Mouse (Mus musculus) thymus, adult 2 months (tissue): ENCODE results near the gene Il17rb. TPM values are rescaled to one million over a fixed set of nuclear protein-coding genes. Genes with fewer than 3 reads are reported as not detected.

Source experiments
- DNase-seq: peaks from one replicate; pipeline ENCODE4 v3.0.0; 2021
- H3K27ac ChIP-seq: fragments of 200-500 bp; 2 replicates; pipeline ENCODE4 v1.5.1; 2012; ENCODE audit warnings: low read length, control low read depth; ENCODE audit not compliant: control insufficient read depth, insufficient read depth
- H3K27me3 ChIP-seq: fragments of 200-500 bp; 2 replicates; pipeline ENCODE4 v1.6.1; 2012; ENCODE audit warnings: mild to moderate bottlenecking, low read length, moderate library complexity, mixed read lengths; ENCODE audit not compliant: control insufficient read depth, insufficient read depth
- H3K36me3 ChIP-seq: fragments of 200-500 bp; 2 replicates; pipeline ENCODE4 v1.6.1; 2012; ENCODE audit warnings: mild to moderate bottlenecking, low read length, moderate library complexity; ENCODE audit not compliant: control insufficient read depth, insufficient read depth
- H3K4me1 ChIP-seq: fragments of 200-500 bp; replicated peaks from 2 replicates; pipeline ENCODE4 v1.6.1; 2012; ENCODE audit warnings: low read length; ENCODE audit not compliant: control insufficient read depth, insufficient read depth
- H3K4me3 ChIP-seq: fragments of 200-500 bp; 2 replicates; pipeline ENCODE4 v1.5.1; 2012; ENCODE audit warnings: mild to moderate bottlenecking, low read length, control low read depth, moderate library complexity; ENCODE audit not compliant: control insufficient read depth, insufficient read depth
- CTCF ChIP-seq: fragments of 200-500 bp; IDR thresholded peaks from 2 replicates; pipeline ENCODE4 v1.5.1; 2012; ENCODE audit warnings: mild to moderate bottlenecking, control low read depth, low read length, moderate library complexity, borderline replicate concordance; ENCODE audit not compliant: control insufficient read depth, poor library complexity, insufficient read depth; ENCODE audit errors: extremely low read depth
- POLR2A ChIP-seq: fragments of 200-500 bp; IDR thresholded peaks from 2 replicates; pipeline ENCODE4 v1.6.1; 2012; ENCODE audit warnings: mild to moderate bottlenecking, low read length, control low read depth, moderate library complexity; ENCODE audit not compliant: control insufficient read depth, poor library complexity, insufficient read depth; ENCODE audit errors: extremely low read depth
- WGBS: fragments of 180-500 bp; shearing (Covaris S2); methylation state at CpG from one replicate; pipeline ENCODE4 v1.1.7; 2018; 5-methylcytosine and 5-hydroxymethylcytosine counted together
- polyA plus RNA-seq: library from polyadenylated mRNA; depleted of rRNA; stranded (reverse); fragments of >200 nt; gene quantifications from 2 replicates; pipeline ENCODE4 v1.2.3, GENCODE M21; 2012

Il17rb gene
- polyA plus RNA-seq, 1 experiment, result 57.3 TPM

DNA sequence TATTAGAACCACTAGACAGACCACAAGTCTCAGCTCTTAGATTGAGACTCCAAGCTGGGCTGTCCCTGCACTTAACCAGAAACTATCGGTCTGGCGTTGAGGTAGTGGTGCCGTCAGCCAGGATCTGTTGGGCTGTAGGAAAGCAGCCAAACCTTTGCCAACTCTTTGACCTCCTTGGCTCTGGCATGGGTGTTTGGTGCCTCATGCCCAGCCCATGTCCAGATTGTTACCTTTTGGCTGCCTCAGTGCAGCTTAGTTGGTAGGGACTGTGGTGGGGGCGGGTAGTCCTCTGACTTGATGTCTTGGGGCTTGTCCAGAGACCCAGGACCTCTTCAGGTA is 9.7 kb upstream of the Il17rb start:
- no peak for DNase-seq
- TF ChIP-seq CTCF, result no peak
- TF ChIP-seq POLR2A, result no peak
- WGBS, result 91% methylated on average over 4 of the region's 4 CpGs
- no peak overlapping the region for H3K4me3 ChIP-seq
- no peaks in the 10 kb centered on the region for H3K27me3 ChIP-seq
- H3K36me3 ChIP-seq, result no peaks in the 10 kb centered on the region
- H3K4me1 ChIP-seq, result peaks cover 72% of the 10 kb centered on the region
- no peak overlapping the region for H3K27ac ChIP-seq

DNA sequence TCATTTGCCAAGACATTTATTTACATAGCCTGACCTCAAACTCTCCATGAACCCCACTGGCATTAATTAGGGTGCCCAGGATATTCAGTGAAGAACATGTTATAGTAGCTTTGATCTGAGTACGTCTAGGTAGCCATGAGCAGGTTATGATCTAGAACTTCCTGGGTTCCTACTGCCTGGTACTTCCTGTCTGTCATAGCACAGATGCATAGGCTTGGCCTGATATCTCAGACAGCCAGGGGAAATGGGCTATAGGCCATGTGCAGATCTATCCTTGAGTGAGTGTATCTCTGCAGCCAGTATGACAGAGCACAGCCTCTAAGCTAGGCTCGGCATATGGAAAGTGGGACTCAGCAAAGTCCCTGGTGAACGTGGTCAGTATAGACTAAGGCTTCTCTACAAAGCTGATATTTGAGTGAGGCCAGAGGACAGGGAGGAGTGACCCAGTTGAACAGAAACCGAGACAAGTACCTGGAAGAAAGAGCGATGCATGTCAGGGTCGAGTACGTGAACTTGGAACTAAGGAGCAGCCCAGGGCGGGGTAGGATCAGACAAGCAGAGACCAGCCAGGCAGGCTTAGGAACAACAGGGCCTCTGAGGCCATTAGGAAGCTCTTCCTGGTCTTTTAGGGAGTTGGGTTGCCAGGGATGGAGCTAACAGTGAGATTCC is 9.2 kb upstream of the Il17rb start:
- Histone ChIP-seq H3K27me3 (no peaks in the 10 kb centered on the region), H3K36me3 (no peaks in the 10 kb centered on the region), H3K4me1 (peaks cover 73% of the 10 kb centered on the region), H3K4me3 (no peak overlapping the region), H3K27ac (0 out of 2 replicates have a peak overlapping the region, but pooled peaks have one; percentile 5)
- TF ChIP-seq CTCF, result no peak
- no peak for TF ChIP-seq POLR2A
- 84% methylated on average over 8 of the region's 8 CpGs for WGBS
- no peak for DNase-seq

DNA sequence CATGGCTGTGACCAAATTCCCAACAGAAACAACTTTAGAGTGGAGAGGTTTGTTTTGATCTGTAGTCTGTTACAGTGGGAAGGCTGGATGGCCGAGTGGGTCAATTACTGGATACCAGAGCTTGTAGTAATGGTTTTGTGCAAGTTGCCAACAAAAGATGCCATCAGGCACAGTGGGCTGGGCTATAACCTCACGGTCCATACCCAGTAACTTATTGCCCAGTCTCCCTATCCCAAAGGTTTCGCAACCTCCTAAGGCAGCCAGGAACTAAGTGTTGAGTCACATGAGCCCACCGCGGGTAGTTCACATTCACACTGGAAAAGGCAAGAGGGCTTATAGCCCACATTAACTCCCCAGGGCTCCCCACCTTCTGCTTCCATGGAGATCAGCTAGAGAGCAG is 8.0 kb upstream of the Il17rb start:
- Histone ChIP-seq H3K27ac (no peak overlapping the region), H3K4me3 (no peak overlapping the region), H3K27me3 (no peaks in the 10 kb centered on the region), H3K4me1 (peaks cover 74% of the 10 kb centered on the region), H3K36me3 (no peaks in the 10 kb centered on the region)
- TF ChIP-seq CTCF, result no peak
- TF ChIP-seq POLR2A, result no peak
- no peak for DNase-seq
- WGBS, result 92% methylated on average over 5 of the region's 5 CpGs

DNA sequence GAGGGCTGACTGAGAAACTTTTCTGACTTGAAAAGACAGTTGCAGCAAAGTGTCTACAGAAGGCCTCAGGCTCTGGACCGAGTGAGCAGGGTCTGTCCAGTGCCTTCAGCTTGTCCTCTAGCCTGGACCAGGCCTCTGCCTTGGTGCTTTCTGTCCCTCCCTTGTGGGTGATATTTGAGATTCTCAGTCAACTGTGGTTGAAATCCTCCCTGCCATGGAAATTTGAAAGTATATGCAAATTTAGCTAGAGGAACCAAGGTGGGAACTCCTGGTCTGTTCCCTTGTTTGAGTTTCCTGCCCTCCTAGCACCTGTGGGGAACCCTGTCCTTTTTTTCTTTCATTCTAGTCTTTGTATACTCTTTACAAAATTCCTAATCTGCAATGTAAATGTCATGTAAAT is 6.3 kb upstream of the Il17rb start:
- Histone ChIP-seq H3K4me1 (peaks cover 80% of the 10 kb centered on the region), H3K27me3 (no peaks in the 10 kb centered on the region), H3K36me3 (no peaks in the 10 kb centered on the region), H3K4me3 (peak overlapping the region; percentile 16; the same call in 1 of the 2 replicates), H3K27ac (peak overlapping the region; percentile 93)
- 3% methylated on average over 1 of the region's 1 CpGs for WGBS
- no peak for DNase-seq
- no peak for TF ChIP-seq POLR2A
- TF ChIP-seq CTCF, result no peak

DNA sequence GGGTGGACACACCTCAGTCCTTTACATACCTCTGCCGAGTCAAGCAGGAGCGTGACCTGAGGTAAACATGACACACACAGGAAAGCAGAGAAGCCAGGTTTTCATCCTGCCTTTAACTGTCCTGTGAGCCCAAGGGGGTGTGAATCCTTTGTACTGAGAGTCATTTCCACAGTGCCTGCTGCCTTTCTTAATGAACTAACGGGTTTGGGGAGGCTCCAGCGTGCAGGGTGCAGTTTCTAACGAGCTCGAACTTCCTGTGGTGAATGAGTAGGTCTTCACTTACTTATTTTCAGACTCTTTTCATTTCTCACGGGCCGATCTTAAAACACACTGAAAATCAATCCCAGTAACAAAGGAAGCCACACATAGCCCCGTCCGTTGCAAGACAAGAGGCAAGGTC is 5.8 kb upstream of the Il17rb start:
- peak overlapping the region; percentile 93 for H3K27ac ChIP-seq
- no peaks in the 10 kb centered on the region for H3K36me3 ChIP-seq
- peak overlapping the region; percentile 28 for H3K4me3 ChIP-seq
- H3K27me3 ChIP-seq, result no peaks in the 10 kb centered on the region
- 5% methylated on average over 10 of the region's 10 CpGs for WGBS
- TF ChIP-seq CTCF (no peak), POLR2A (no peak)
- H3K4me1 ChIP-seq, result peaks cover 80% of the 10 kb centered on the region
- peak; percentile 38 for DNase-seq

DNA sequence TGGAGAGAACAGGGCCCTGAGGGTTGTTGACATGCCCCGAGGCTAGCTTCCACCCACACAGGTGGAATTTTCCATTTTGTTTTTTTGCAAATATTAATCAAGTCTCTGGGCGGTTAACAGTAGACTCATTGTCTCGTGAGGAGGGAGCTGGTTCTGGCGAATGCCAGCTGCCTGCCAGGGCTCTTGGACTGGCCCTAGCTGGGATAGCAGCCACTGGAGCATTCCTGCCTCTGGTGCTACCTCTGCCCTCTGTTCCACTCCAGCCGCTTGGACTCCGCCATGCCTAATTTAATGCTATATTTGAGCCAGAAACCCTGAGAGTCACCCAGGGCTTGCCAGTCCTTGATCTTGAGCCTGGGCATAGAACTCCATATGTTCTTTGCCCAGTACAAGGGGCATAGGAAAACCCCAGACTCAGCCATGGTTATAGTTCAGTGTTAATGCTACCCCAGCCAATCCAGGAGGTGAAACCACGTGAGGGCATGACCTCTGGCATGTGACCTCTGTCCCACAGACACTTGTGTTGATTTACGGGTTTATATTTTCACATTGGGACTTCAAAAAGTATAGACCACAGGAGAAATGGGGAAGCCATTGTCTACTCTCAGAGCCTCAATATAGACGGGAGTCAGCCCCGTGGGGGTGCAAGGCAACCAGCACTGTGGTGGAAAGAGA is 3.3 kb upstream of the Il17rb start:
- 65% methylated on average over 10 of the region's 10 CpGs for WGBS
- DNase-seq, result no peak
- TF ChIP-seq CTCF, result no peak
- no peak for TF ChIP-seq POLR2A

More for the DNA sequence above, 3.3 kb upstream of the Il17rb start:
- Histone ChIP-seq H3K4me3 (no peak overlapping the region), H3K36me3 (no peaks in the 10 kb centered on the region), H3K27me3 (no peaks in the 10 kb centered on the region), H3K27ac (no peak overlapping the region), H3K4me1 (peaks cover 79% of the 10 kb centered on the region)
